ENCODE assay signal across 18 mouse cellular contexts in genomic region chr2:168459627-168460026, GRCm38 (mm10).
A peak's percentile ranks its signal among the peaks of the same experiment; 100 is the strongest.
DNase-seq lines count a peak whose midpoint lies in the region; ATAC-seq and TF ChIP-seq lines count a peak whose summit lies in the region.
"Had no signal": no experiment of that assay in that cellular context is flagged by ENCODE, and none has a peak within 500 bp of the region (broad histone marks: within the 10 kb centered on the region; RNA-seq: fewer than 3 reads in every experiment).

No protein-coding gene starts in this region.

- no peaks in the 10 kb centered on the region for H3K4me1 ChIP-seq in forebrain, postnatal 0 days (ENCODE audit: insufficient read depth)
- H3K4me1 ChIP-seq in forebrain, embryonic 14.5 days (ENCODE audit: control insufficient read depth, insufficient read depth, low read length) = no peaks in the 10 kb centered on the region
- H3K4me1 ChIP-seq in liver, embryonic 14.5 days (replicated peaks; ENCODE audit: control insufficient read depth in 2 of 2, insufficient read depth in 2 of 2, low read length in 1 of 2) = no peaks in the 10 kb centered on the region
- no peaks in the 10 kb centered on the region for H3K4me1 ChIP-seq in ES-Bruce4 (ENCODE audit: control insufficient read depth, insufficient read depth, low read length)
- H3K4me1 ChIP-seq in embryonic fibroblast, embryonic 13.5 days (ENCODE audit: control insufficient read depth, insufficient read depth, low read length) = peaks cover 8% of the 10 kb centered on the region
- H3K4me1 ChIP-seq: liver, embryonic 13.5 days; midbrain, embryonic 15.5 days had no signal

- no peaks in the 10 kb centered on the region for H3K36me3 ChIP-seq in forebrain, postnatal 0 days (ENCODE audit: insufficient read depth)
- H3K36me3 ChIP-seq in forebrain, embryonic 14.5 days (ENCODE audit: control insufficient read depth, insufficient read depth, low read length) = no peaks in the 10 kb centered on the region
- no peaks in the 10 kb centered on the region for H3K36me3 ChIP-seq in liver, embryonic 14.5 days (replicated peaks; ENCODE audit: control insufficient read depth, insufficient read depth, low read depth)
- H3K36me3 ChIP-seq in ES-Bruce4 (ENCODE audit: control insufficient read depth, insufficient read depth, low read length, poor library complexity, severe bottlenecking) = no peaks in the 10 kb centered on the region
- H3K36me3 ChIP-seq: embryonic facial prominence, embryonic 15.5 days; liver, embryonic 13.5 days; midbrain, embryonic 15.5 days had no signal

- H3K4me2 ChIP-seq in forebrain, postnatal 0 days (ENCODE audit: low read depth) = no peak overlapping the region
- H3K4me2 ChIP-seq in forebrain, embryonic 14.5 days (ENCODE audit: low read length) = no peak overlapping the region
- no peak overlapping the region for H3K4me2 ChIP-seq in liver, embryonic 14.5 days (ENCODE audit: low read depth)
- H3K4me2 ChIP-seq: embryonic facial prominence, embryonic 15.5 days; forebrain, embryonic 13.5 days; liver, embryonic 13.5 days; midbrain, embryonic 15.5 days had no signal

- TF ChIP-seq CTCF in forebrain, postnatal 0 days (IDR thresholded peaks at IDR 0.05; ENCODE audit: low read depth) = peak; percentile 26; the same call in 1 of the 2 replicates
- peak; percentile 41; the same call in 1 of the 2 replicates for TF ChIP-seq CTCF in liver, embryonic 14.5 days (IDR thresholded peaks at IDR 0.05; ENCODE audit: low read depth)
- peak; percentile 14 for TF ChIP-seq CTCF in ES-Bruce4 (IDR thresholded peaks at IDR 0.05; ENCODE audit: low read depth, low read length)
- peak; percentile 15; the same call in 1 of the 2 replicates for TF ChIP-seq CTCF in embryonic fibroblast, embryonic 13.5 days (IDR thresholded peaks at IDR 0.05; ENCODE audit: borderline replicate concordance, insufficient read depth, low read length)

- no peaks in the 10 kb centered on the region for H3K9me3 ChIP-seq in forebrain, postnatal 0 days (ENCODE audit: low read length)
- no peaks in the 10 kb centered on the region for H3K9me3 ChIP-seq in forebrain, embryonic 14.5 days (replicated peaks; ENCODE audit: control insufficient read depth, low read length)
- no peaks in the 10 kb centered on the region for H3K9me3 ChIP-seq in liver, embryonic 14.5 days (ENCODE audit: control insufficient read depth, low read length)
- no peaks in the 10 kb centered on the region for H3K9me3 ChIP-seq in ES-Bruce4 (replicated peaks; ENCODE audit: control insufficient read depth, insufficient read depth, low read length, poor library complexity, severe bottlenecking)
- H3K9me3 ChIP-seq: embryonic facial prominence, embryonic 15.5 days; liver, embryonic 13.5 days; midbrain, embryonic 15.5 days had no signal

- no peak for TF ChIP-seq EP300 in liver, embryonic 14.5 days (IDR thresholded peaks at IDR 0.05; ENCODE audit: low read depth)
- no peak for TF ChIP-seq EP300 in ES-Bruce4 (IDR thresholded peaks at IDR 0.05; ENCODE audit: insufficient read depth, low read depth, low read length)

- WGBS in forebrain, postnatal 0 days = 66% methylated on average over 5 of the region's 5 CpGs
- 64% methylated on average over 5 of the region's 5 CpGs for WGBS in forebrain, embryonic 14.5 days
- 47% methylated on average over 5 of the region's 5 CpGs for WGBS in liver, embryonic 14.5 days (ENCODE audit: insufficient replicate concordance)

- TF ChIP-seq POLR2A in ES-Bruce4 (IDR thresholded peaks at IDR 0.05; ENCODE audit: insufficient read depth, low read length) = no peak
- no peak for TF ChIP-seq POLR2A in embryonic fibroblast, embryonic 13.5 days (IDR thresholded peaks at IDR 0.05; ENCODE audit: low read depth, low read length)

- no peak for DNase-seq in forebrain, postnatal 0 days
- DNase-seq in forebrain, embryonic 14.5 days (ENCODE audit: low spot score) = no peak
- DNase-seq in liver, embryonic 14.5 days (ENCODE audit: low read depth in 3 of 3, low spot score in 3 of 3) = no peak
- no peak for DNase-seq in liver
- no peak for DNase-seq in adrenal gland, adult 2 months
- DNase-seq: adrenal gland, postnatal 25 days; cerebellum, postnatal 14 days; heart, adult 18-20 months; kidney, postnatal 10 days; liver, embryonic 13.5 days; lung, postnatal 4 days had no signal

- H3K27me3 ChIP-seq in forebrain, postnatal 0 days (ENCODE audit: insufficient read depth, low read length) = no peaks in the 10 kb centered on the region
- no peaks in the 10 kb centered on the region for H3K27me3 ChIP-seq in forebrain, embryonic 14.5 days (replicated peaks; ENCODE audit: control insufficient read depth, insufficient read depth, low read length)
- H3K27me3 ChIP-seq in liver, embryonic 14.5 days (ENCODE audit: control insufficient read depth, insufficient read depth, low read length) = no peaks in the 10 kb centered on the region
- no peaks in the 10 kb centered on the region for H3K27me3 ChIP-seq in ES-Bruce4 (ENCODE audit: control insufficient read depth, insufficient read depth, low read length, poor library complexity, severe bottlenecking)
- H3K27me3 ChIP-seq: embryonic facial prominence, embryonic 15.5 days; forebrain, embryonic 13.5 days; liver, embryonic 13.5 days; midbrain, embryonic 15.5 days had no signal

- H3K4me3 ChIP-seq in forebrain, postnatal 0 days (ENCODE audit: low read depth, low read length) = no peak overlapping the region
- H3K4me3 ChIP-seq in forebrain, embryonic 14.5 days (ENCODE audit: low read depth, low read length) = no peak overlapping the region
- no peak overlapping the region for H3K4me3 ChIP-seq in liver, embryonic 14.5 days (ENCODE audit: insufficient read depth in 1 of 2, low read depth in 2 of 2, low read length in 2 of 2)
- no peak overlapping the region for H3K4me3 ChIP-seq in ES-Bruce4 (ENCODE audit: low read depth, low read length)
- H3K4me3 ChIP-seq in embryonic fibroblast, embryonic 13.5 days (ENCODE audit: insufficient read depth, low read length) = no peak overlapping the region
- H3K4me3 ChIP-seq: embryonic facial prominence, embryonic 15.5 days; forebrain, embryonic 13.5 days; liver, embryonic 13.5 days; midbrain, embryonic 15.5 days had no signal

- no peak overlapping the region for H3K27ac ChIP-seq in forebrain, postnatal 0 days (ENCODE audit: low read depth, low read length)
- H3K27ac ChIP-seq in forebrain, embryonic 14.5 days (ENCODE audit: low read depth, low read length) = no peak overlapping the region
- H3K27ac ChIP-seq in liver, embryonic 14.5 days = no peak overlapping the region
- no peak overlapping the region for H3K27ac ChIP-seq in ES-Bruce4 (ENCODE audit: insufficient read depth, low read length)
- H3K27ac ChIP-seq in embryonic fibroblast, embryonic 13.5 days (ENCODE audit: insufficient read depth, low read length) = no peak overlapping the region
- H3K27ac ChIP-seq: embryonic facial prominence, embryonic 15.5 days; forebrain, embryonic 13.5 days; liver, embryonic 13.5 days; midbrain, embryonic 15.5 days had no signal

- no peak for ATAC-seq in forebrain, postnatal 0 days
- no peak for ATAC-seq in forebrain, embryonic 14.5 days
- no peak for ATAC-seq in liver, embryonic 14.5 days (ENCODE audit: insufficient read depth)
- no peak for ATAC-seq in erythroid progenitor cell, adult 5-6 weeks (replicated peaks; ENCODE audit: low FRiP score, poor library complexity, severe bottlenecking)
- ATAC-seq: forebrain, embryonic 13.5 days; inflammation-experienced regulatory T-cells, adult 6 months; midbrain, embryonic 15.5 days had no signal

- H3K9ac ChIP-seq in forebrain, postnatal 0 days = no peak overlapping the region
- no peak overlapping the region for H3K9ac ChIP-seq in forebrain, embryonic 14.5 days (ENCODE audit: low read length)
- H3K9ac ChIP-seq in liver, embryonic 14.5 days (replicated peaks) = no peak overlapping the region
- no peak overlapping the region for H3K9ac ChIP-seq in ES-Bruce4 (ENCODE audit: low read depth, poor library complexity, severe bottlenecking)
- H3K9ac ChIP-seq: embryonic facial prominence, embryonic 15.5 days; forebrain, embryonic 13.5 days; liver, embryonic 13.5 days; midbrain, embryonic 15.5 days had no signal
